Mouse (Mus musculus) MN1 (cell line): ENCODE data around the gene Ski.

Experiments used
- DNase-seq: peaks from one replicate; pipeline ENCODE4 v3.0.0-alpha.2; 2016; ENCODE audit warnings: low spot score

Gene Ski

DNA sequence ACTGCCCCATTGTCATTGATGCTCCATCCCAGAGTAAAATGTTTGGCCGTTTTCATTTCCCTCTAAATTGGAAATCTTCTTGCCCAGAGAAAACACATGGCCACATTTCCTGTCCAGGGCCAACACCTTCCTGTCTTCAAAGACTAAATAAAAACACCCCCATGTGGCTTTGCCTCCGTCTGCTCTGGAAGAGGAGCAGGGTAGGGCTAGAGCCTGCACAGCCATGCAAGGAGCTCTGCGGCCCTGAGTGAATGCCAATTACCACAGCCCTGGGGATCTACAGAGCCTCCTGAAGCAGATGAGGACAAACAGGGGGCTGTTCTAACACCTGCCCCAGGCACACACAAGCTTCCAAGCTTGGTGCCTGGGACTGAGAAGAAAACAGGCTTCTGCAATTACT is 46.2 kb downstream of the Ski start:
- DNase-seq: peak; percentile 55

DNA sequence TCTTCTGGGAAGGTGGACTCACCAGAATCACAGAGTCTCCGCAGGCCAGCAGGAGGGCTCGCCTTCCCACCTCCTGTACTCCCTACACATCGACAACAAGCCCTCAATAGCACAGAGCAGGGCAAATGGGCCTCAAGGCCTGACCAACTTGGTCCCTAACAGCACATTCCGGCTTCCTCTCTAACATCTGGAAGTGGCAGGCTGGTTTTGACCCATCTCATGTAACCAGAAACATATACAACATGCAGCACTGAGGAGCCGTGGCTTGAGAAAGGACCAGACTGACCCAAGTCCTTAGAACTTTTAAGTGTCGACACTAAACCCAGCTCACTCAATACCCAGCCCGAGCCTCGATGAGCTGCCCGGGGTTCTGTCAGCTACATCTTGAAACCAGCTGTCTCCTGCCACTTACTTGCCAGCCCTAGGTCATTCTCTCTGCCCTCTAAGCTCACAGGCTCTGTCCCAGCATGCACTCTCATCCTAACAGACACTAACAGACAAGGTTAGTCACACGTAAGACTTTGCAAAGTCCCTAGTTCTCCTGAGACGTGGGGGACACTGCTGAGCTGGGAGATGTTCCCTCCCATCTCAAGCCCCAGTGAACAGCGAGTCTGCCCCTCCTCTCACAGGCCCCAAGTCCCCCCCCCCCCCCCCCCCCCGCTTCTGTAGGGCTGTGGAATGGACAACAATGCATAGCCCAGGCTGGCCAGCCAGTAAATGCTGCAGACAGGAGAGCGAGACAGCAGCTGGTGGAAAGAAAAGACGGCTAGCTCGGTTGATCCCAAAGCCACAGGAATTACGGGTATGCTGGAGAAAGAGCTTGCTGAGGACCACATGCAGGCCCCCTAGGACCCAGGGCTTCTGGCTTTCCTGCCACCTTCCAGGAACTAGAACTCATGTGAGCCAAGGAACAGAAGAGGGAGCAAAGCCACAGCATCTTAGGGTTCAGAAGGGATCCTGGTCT is 48.3 kb downstream of the Ski start:
- DNase-seq: no peak

GRCm38 (mm10) chr4:155172909-155173821 is 49.2 kb downstream of the Ski start:
- peak; percentile 98 for DNase-seq

DNA sequence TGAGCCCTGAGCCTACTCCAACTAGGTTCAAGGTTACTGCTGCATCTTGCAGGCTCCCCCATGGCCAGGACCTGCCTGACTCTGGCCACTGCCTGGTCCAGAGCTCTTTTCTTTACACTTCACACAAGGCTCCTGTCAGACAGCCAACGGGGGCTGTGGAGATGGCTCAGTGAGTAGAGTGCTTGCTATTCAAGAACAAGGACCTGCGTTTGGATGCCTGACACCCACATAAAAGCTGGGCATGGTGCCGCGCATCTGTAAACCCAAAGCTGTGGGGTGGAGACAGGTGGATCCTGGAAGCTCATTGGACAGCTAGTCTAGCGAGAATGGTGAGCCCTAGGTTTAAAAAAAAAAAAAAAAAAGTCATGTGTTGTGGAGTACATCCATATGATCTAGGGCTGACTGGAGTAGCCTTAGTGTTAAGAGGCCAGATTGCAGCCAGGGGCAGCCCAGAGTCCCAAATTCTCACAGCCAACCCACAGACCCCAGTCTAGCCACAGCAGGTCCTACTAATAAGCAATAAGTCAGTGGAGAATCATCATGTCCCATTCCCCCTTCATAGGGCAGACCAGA is 50.3 kb downstream of the Ski start:
- no peak for DNase-seq

DNA sequence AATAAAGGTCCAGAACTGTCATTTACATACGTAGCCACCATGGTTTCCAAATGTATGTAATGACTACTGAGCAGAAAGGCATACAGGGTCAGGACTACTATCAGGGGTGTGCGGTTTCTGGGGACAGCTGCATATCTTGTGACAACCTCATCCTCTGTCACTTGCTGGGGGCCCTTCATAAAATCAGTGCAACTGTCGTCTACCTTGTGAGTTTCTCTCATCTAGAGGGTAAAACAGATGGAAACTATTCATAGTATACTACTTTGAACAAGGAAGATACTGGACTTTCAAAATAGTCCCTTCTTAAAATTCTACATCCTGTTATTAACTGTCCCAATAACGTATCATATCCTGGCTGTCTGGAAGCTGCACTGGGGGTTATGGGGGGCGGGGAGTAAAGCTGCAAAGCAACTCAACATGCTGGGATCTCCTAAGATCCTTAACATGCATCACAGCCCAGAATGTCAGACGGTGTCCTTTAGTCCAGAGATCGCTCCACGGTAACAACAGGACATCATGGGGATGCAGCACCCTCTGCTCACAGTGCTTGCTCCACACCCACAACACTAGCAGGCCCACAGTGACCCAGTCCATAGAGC is 51.7 kb downstream of the Ski start:
- DNase-seq: no peak

- DNase-seq: no peak
Observed at GRCm38 (mm10) chr4:155168835-155169252, 53.5 kb downstream of the Ski start.

DNA sequence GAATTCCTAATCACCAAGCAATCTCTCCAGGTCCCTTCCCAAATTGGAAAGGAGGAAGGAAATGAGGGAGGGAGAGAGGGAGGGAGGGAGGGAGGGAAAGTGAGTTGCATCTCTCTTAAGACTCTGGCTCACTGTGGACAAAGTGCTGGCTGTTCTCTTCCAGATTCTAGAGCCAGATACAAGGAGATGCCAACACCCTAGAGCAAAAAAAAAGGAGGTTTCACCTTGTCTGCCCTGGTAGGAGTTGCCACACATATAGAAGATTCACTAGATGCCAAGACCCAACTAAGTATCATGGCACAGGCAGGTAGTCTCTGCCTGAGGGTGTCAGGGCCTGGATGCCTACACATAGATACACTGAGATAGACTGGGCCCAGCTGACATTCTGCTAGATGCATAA is 56.5 kb downstream of the Ski start:
- no peak for DNase-seq

DNA sequence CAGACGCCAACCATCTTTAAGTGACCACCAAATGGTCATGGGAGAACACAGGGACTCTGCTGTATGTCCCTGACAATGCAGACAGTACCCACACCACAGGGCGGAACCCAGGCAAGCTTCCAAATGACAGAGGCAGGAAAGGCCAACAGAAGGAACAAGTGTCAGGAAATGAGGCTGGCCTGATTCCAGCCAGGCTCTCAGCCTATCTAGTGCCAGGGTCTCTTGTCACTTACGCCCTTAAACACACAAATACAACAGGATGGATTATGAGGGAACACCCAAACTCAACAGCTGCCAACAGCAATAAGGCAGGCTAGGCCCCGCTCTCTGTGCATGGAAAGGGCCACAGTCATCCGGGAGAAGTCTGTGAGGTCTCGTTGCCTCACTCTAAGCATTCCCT is 57.8 kb downstream of the Ski start:
- DNase-seq: peak; percentile 71

GRCm38 (mm10) chr4:155163685-155164084 is 58.7 kb downstream of the Ski start:
- DNase-seq: no peak

GRCm38 (mm10) chr4:155163320-155163651 is 59.1 kb downstream of the Ski start:
- no peak for DNase-seq

- no peak for DNase-seq
Observed at GRCm38 (mm10) chr4:155162433-155163319, 59.7 kb downstream of the Ski start.

GRCm38 (mm10) chr4:155158543-155158917 is 63.9 kb downstream of the Ski start:
- no peak for DNase-seq

GRCm38 (mm10) chr4:155157871-155158542 is 64.4 kb downstream of the Ski start:
- DNase-seq: no peak

- DNase-seq: no peak
Observed at GRCm38 (mm10) chr4:155156734-155157133, 65.7 kb downstream of the Ski start.

- DNase-seq: peak; percentile 66
Observed at GRCm38 (mm10) chr4:155154986-155155385, 67.4 kb downstream of the Ski start.

- DNase-seq: no peak
Observed at GRCm38 (mm10) chr4:155153389-155154072, 68.9 kb downstream of the Ski start.

DNA sequence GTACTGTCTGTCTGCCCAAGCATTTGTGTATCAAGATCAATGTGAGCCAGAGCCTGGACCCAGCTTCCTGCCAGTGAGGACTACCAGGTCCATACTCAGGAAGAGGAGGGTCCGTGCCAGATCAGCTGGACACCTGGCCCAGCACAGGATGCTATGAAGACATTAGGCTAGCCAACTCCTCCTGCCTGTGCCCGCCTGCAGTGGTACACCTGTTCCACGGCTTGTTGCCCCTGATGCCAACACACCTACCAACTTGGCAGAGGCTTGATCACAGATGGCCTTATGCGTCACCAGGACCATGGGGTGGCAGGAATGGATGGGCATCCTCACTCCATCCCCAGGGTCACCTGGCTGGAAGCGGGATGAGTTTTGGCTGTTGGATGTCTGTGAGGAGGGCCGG is 69.9 kb downstream of the Ski start:
- DNase-seq: no peak

- DNase-seq: no peak
Observed at GRCm38 (mm10) chr4:155151845-155152244, 70.5 kb downstream of the Ski start.

DNA sequence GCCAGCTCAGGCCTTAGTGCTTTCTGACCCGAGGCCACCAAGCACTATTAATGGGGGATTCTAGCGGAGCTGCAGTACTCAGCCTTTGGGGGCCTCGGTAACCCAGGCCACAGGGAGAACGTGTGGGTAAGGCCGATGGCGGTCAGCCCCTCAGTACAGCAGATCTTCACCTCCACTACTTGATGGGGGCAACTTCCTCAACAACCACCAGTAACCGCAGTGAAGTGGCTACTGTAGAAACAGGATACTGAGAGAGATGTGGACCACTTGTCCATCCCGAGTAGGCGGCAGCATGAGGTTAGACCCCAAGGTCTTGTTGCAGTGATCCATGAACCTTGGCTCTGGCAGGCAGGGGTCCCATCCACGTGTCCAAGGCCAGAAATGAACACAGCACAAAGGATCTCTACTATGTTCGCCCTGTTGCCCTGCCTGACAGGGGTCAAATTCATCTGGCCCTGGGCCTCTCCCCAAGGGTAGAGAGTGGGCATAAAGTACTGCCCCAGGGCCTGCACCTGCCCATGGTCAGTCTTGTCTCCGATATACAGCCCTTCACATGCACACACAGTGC is 71.1 kb downstream of the Ski start:
- DNase-seq: no peak
